Mouse (Mus musculus): ENCODE data around the gene Bglap3.
"Not testable (repeated sequence)": the region's sequence is repeated elsewhere in the genome, so short reads cannot be mapped to it uniquely, and the experiment has no call there.

DNA sequence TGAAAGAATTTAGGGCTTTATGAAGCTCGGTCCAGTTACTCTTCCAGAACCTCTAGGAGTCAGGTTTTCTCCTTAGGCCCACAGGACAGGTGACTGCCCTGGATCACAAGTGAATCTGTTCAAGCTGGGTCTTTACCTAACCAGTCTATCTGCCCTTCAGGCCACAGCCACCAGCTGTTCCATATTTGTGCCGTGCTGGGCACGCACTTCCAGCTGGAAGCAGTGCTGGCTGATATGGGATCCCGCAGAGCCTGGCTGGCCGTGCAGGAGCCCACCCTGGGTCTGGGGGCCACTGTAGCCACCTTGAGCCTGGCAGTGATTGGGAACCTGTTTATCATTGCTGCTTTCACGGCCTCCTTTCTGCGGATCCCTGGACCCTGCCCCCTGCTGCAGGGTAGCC is 4.1 kb upstream of the Bglap3 start:
- not testable (repeated sequence) for TF ChIP-seq CTCF (IDR thresholded peaks at IDR 0.05; ENCODE audit: borderline replicate concordance, extremely low read depth, insufficient read depth, insufficient read length); POLR2A (IDR thresholded peaks at IDR 0.05; ENCODE audit: borderline replicate concordance, extremely low read depth, insufficient read depth, insufficient read length, poor library complexity, severe bottlenecking)
